Mouse (Mus musculus) stomach, postnatal 0 days (tissue): ENCODE results near the gene Pitpnm3.
A peak's percentile ranks its signal among the peaks of the same experiment; 100 is the strongest.

Experiments
- CTCF ChIP-seq: IDR thresholded peaks from 2 replicates; pipeline ENCODE4 v1.5.1; 2016; ENCODE audit warnings: antibody characterized with exemption, low read depth, mild to moderate bottlenecking, moderate library complexity
- EP300 ChIP-seq: optimal IDR thresholded peaks from 2 replicates; pipeline ENCODE3; 2016; ENCODE audit warnings: antibody characterized with exemption

GRCm38 (mm10) chr11:72153122-72153862 is 17.7 kb upstream of the Pitpnm3 start:
- TF ChIP-seq CTCF (peak; percentile 32; the same call in 1 of the 2 replicates), EP300 (no peak)
